Mouse (Mus musculus) retina, postnatal 1 day (tissue): ENCODE measurements around the gene Fbxo42.

Experiments
- DNase-seq: peaks from one replicate; pipeline ENCODE4 v3.0.0-alpha.2; 2012

The Fbxo42 gene

DNA sequence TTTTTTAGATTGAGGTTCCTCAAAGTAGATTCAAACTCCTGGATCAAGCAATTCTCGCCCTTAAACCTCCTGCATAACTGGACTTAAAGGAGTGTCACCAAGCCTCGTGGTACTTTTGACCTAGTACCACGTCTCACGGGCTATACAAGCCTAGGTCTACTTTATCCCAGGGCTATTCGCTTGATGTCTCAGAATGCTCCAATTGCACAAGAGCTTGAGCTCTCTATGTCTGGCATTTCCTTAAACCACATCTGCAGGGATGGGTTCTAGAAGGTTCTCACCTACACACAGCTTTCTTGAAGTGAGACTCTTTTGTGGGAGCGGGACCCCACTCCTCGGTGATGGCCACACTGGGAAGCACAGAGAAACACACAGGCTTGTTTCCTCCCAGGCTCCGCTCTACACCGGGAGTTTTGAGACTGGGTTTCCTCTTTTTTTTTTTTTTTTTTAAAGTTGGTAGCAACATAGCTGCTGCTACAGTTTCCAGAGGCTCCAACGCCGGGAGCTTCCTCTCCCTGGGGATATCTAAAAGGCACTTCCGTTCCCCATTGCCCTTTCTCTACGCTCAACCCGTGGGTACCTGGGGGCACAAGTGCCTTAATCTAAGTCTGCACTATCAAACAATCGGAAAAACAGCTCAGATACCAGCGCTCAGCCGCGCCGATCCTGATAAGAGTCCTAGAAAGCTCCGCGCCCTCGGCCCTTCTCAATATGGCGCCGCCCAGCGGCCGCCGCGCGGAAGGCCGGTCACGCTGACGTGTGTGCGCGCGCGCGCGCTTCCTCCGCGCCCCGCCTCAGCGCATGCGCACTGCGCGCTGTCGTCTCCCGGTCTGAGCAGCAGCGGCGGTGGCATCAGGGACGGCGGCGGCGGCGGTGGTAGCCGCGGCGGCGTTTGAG lies at the start of gene Fbxo42:
Gene Fbxo42, plus strand, starts transcription at position 802 of the 897 bp plus-strand sequence.
- DNase-seq: peak; percentile 96

DNA sequence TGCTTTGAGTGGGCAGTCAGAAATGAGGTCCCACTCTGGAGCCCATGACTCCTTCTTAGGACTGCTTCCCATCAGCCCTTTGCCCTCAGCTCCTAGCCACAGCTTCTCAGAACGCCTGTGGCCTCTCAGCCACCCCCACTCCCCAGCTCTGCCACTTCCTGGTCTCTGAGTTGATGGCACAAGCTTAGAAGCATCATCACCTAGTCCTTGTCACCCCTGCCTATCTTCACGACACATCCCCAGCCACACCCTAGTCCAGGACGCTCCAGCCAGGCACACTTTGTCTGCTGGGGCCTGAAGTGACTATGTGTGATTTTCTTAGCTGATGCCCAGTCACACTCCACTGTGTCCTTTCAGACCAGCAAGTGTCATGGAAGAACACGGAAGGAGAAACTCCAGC lies 48.8 kb upstream of the Fbxo42 start:
- DNase-seq: no peak

DNA sequence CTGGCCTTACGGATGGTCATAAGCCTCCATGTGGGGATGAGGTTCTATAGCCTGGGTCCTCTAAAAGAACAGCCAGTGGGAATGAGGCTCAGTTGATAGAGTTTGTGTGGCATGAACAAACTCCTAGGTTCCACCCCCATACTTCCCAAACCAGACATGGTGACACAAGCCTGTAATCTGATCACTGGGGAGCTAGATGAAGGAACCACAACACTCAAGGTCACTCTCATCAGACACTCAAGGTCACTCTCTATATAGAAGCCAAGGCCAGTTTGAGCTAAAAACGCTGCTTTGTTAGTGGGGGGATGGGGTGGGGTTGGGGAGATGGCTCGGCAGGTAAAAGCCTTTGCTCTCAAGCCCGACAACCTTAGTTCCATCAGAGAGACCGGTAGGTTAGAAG lies 47.8 kb upstream of the Fbxo42 start:
- DNase-seq: no peak

DNA sequence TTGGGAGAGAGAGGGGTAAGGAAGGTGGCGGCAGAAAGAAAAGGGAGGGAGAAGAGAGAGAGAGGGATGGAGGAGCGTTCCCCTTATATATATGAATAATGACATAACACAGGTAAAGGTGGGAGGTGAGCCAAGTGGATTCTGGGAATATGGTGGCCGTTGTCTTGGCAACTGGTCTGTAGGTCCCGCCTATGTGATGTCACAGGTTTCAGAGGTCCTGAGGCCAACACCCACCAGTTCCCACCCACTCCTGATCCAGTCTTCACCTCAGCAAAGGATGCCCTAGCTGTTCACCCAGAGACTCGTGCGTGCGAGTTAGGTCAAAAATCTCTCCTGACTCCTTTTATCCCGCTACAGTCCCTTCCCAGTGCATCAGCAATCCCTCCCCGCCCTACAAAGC lies 46.4 kb upstream of the Fbxo42 start:
- no peak for DNase-seq

DNA sequence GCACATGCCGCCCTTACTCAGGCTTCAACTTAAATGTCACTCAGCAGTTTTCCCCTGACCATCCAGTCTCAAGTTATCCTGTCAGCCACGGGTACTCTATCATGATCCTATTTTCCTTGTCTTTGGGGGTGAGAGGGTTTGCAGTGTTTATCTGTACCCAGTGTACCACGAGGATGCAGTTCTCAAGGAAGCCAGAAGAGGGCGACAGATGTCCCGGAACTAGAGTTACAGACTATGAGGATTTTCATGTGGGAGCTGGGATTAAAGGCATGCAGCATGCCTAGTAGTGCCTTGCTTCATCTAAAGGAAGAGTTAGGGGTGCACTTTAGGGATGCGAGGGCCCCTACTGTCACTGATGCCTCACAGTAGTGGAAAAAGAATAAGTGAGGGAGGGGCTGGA lies 45.9 kb upstream of the Fbxo42 start:
- peak; percentile 60 for DNase-seq

DNA sequence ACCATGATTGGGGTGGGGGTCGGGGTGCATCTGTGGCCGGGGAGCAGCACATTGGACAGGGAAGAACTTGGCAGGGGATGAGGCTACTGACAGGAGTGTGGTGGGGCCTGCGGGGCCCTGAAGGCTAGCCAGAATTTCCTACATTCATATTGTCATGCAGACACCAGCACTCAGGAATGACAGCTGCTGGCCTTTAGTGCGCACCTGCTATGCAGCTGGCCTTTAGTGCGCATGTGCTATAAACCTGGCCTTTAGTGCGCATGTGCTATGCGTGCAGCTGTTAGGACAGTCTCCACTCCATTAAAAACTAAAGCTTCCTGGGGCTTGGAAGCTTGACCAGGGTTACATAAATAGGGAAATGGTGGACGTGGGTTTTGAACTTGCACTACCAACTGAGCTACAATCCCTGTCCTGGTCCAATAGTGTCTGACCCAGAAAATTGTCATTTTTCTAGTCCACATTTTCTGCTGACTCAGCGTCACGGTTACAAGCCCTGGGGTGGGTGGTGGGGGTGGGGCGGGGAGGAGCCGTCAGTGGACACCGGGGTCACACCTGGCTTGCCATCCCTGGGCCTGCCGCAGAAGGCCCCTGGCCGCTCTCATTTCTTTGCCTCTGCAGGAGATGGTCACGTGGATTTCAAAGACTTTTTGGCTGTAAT lies 41.1 kb upstream of the Fbxo42 start:
- DNase-seq: no peak

DNA sequence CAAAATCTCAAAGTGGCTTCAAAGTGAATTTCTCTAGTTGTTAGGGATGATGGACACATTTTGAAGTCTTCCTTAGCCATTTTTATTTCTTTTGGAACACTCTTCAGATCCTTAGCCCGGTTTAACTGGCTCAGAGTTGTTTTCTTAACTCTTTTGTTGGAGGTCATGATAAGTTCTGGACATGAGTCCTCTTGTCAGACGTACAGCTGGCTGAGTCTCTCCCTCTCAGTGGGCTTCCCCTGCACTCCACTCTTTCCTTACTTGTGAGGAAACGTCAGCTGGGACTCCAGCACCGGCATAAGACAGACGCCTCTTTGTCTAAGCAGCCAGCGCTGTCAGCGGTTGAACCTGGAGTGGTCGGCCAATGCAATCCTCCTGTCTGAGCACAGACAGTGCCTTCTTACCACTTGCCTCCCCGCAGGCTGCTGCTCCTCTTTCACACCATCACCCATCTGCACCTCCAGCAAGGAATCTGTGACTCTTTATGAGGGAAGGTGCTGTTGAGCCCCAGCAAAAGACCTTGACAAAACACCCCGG lies 39.4 kb upstream of the Fbxo42 start:
- DNase-seq: no peak

DNA sequence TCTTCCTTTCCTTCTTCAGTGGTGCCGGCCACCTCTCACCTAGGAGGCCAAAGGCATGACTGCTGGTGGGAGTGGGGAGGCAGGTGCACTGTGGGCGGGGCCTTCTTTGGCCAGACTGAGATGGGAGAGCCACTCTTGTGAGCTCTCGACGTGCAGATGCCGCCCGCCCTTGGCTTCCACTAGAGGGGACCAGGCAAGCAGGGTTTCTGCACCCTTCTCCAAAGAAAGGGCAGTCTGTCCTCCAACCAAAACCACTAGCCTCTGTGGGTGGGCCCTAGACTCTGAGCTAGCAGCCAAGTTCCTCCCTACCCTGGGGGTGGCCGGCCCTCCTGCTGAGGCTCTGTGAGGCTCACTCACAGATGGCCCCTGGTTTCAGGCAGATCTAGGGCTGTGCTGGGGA lies 33.9 kb upstream of the Fbxo42 start:
- no peak for DNase-seq

DNA sequence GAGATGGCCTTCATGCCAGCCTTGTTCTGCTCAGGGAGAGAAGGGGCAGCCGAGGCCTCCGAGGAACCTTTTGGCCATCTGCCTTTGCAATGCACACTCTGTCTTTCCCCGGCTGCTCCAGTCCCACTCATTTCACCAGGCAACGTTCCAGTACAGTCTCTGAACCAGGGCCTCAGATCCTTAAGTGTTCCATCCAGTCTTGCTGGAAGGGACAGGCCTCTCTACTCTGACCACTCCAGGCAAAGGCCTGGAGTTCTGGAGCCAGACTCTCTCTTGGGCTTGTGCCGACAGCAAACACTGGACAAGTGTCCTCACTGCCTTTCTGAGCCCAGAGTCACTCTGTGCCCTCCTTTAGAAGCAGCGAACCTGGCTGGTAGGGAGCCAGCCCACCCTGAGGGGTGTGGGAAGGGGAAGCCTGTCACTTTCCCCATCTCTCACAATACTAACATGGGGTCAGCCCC lies 33.2 kb upstream of the Fbxo42 start:
- DNase-seq: no peak

DNA sequence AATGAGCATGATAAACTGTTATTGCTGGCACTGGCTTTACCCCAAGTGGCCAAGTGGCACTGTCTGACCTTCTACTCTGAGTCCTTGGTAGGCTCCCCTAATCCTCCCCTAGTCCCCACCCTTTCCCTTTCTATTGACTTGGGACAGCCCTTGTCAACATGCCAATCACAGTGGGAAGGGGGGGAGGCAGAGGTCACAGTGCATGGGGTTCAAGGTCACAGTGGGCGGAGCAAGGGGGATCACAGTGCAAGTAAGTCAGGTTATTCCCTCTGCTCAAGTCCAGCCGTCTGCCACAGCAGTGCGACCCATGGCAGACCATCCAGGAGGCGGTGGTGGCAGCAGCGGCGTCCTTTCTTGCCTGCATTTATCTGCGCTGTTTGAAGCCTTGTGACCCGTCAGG lies 32.3 kb upstream of the Fbxo42 start:
- no peak for DNase-seq

DNA sequence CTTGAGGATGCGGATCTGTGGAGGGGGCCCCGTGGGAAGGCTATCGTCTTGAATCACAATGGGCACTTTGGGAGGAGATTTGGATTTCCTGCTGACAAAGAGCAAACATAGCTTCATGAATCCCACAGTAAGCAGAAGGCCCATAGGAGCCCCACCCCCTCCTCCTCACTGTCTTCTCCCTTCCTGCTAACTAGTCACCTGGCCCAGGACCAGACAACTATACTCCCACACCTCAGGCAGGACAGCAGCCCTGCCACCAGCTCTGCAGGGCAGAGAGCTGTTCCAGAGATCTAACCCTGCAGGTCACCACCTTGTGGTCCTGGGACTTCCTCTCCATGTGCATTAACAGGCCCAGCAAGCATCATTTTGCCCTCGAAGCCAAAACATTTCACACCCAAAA lies 29.0 kb upstream of the Fbxo42 start:
- no peak for DNase-seq

DNA sequence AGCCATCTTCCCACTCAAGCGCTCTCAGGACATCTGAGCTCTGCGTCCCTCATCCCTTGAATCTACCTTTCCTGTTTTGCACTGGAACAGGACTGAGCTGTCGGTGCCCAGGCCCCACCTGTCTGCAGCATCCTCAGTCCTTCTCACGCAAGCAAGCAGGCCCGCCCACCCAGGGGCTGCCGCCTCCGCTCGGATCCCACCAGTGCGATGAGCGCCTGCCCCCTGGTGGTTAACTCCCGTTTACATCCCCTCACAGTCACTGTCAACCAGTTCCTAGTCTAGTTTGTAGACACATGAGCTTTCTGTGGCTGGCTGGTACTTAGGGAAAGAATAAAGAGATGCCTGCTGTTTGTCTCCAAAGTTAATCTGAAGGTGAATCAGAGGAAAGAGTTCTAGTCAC lies 27.0 kb upstream of the Fbxo42 start:
- peak; percentile 79 for DNase-seq

DNA sequence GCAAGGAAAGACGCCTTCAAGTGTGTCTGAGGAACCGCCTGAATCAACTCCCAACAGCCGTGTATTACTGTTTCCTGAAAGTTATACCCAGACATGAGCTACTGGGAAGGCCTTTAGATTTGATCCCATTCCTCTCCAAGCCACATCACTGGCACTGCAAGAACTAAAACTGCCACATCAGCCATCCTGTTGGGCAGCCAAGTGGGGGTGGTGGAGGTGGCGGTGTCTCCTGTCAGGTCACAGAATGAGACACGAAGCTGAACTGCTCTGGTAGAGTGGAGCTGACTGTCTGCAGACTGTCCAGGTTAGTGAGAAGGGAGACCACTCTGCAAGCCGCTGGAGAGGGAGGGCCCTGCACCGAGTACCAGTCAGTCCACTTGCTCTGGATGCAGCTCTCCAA lies 25.1 kb upstream of the Fbxo42 start:
- no peak for DNase-seq

DNA sequence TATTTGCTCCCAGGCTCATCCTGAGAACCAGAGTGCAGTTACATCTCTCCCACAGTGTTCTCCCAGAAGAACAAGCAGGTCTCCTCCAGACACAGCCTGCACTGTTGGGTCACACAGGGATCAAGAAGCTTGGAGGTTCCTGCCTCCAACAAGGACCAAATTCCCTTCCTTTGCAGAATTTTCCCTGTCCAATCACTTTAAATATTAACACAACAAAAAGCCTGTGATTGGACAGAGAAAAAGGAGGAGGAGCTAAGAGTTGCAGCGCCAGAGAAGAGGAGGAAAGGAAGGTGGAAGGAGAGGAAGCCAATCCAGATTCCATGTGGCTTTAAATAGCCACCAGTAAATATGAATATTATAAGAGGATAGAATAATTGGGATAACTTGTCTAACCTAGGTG lies 24.6 kb upstream of the Fbxo42 start:
- no peak for DNase-seq

DNA sequence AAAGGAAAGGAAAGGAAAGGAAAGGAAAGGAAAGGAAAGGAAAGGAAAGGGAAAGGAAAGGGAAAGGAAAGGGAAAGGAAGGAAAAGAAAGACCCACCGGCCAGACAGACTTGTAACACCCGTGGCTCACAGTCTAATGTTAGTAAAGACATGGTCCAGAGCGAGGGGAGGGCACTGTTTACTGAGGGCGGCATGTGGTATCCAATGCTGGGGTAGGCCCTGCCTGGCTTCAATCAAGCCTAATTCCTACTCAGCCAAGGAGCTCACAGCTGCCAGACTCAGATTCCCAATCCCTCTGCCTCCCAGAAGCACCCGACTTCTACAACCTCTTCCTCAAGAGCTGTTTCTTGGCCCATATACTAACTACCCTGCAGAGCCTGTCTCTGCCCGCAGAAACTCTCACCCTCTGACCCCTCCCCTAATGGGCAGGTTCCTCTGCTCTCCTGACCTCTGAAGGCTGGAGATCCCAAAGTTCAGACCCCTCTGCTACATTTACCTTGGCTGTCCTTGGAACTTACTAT lies 18.5 kb upstream of the Fbxo42 start:
- DNase-seq: no peak

DNA sequence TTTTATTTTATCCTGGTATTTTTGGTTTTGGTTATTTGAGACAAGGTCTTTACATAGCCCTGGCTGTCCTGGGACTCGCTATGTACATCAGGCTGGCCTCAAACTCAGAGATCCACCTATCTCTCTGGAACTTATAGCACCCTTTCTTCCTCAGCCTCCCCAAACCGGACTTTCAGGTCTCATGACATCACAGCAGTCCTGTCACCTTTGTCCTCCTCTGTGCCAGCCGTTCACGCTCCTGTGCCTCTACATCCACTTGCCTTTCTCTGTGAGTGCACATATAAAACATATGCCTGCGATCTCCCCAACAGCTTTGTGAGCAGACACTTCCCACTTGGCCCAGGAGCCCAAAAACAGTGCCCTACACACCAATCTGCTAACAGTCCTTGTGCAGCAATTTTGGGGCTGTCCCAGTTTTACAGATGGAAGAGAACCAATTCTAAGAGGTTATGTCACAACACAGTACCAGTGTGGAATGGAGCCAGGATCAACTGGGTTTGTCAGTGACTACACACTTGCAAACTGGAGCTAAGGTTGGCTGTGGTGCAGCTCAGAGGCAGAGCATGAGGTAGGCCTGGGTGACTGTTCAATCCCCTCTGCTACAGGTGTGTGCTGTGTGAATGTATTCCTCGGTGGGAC lies 16.9 kb upstream of the Fbxo42 start:
- no peak for DNase-seq

DNA sequence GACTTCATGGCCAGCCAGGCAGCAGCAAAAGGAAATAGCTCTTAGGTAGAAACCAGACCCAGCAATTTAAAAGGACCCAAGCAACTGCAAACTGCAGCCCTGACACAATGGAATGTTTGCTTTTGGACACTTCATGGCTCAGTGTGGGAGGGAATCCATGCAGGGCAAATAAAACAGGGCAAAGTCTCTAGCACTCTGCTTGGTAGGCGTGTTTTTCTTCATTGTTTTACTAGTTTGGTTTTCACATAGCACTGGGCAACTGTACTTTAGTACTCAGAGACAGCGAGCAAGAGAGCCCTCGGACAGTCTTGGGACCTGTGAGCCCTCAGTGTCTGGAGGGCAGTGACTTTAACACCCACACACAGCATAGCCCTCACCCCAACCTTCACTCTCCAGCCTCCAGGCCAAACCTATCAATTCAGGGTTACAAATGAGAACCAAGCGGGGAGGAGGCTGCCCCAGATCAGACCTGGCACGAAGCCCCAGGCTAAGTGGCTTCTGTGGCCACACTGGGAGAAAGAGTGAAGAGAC lies 16.1 kb upstream of the Fbxo42 start:
- no peak for DNase-seq

DNA sequence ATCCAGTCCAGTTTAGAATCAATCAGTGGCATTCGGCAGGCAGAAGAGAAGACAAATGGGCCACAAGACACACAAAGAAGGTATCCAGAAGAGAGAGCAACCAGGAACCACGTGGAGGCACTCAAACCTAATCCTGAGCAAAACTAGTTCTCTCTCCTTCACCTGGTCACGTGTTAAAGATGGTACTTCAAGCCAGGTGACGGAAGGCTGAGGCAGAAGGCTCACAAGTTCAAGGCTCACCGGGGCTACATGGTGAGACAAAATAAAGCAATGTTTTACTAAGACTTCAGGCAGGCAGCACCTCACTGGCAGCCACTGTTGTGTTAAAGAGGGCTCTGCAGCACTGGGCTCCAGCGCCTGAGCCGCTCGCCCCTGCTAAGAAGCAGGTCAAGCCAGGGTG lies 15.5 kb upstream of the Fbxo42 start:
- no peak for DNase-seq

DNA sequence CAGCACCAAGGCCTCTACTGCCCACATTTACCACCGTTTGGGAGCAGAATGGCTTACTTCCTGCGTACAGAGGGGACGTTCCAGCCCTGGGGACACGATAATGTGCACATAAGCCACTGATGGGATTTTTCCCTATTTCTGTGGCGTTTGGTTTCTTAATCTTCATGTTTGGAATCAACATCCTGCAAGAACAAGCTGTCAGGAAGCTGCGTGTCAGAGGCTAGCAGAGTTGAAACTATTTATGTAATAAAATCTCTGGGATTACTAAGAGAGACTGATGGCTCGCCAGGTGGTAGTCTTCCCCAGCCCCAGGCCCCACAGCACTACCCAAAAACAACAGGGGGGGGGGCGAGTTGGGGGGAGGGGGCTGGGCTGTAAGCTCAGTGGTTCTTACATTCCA lies 14.5 kb upstream of the Fbxo42 start:
- DNase-seq: no peak

DNA sequence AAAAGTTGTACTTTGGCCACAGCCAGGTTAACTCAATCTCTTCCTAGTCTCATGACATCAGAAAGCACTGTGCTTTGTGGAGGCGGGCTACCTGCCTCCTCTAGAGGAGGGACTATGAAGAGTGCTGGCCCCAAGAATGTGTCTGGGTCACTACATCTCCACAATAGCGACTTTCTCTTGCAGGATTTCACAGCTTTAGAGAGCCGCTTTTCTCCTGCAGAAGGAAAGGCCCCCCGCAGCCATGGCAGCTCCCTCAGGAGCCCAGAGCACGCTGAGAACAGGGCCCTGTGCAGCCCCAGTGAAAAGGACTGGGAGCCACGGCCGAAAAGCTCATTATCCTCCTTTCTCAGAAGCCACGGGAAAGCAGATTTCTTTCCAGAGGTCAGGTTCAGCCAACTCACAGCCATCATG lies 13.7 kb upstream of the Fbxo42 start:
- DNase-seq: no peak

DNA sequence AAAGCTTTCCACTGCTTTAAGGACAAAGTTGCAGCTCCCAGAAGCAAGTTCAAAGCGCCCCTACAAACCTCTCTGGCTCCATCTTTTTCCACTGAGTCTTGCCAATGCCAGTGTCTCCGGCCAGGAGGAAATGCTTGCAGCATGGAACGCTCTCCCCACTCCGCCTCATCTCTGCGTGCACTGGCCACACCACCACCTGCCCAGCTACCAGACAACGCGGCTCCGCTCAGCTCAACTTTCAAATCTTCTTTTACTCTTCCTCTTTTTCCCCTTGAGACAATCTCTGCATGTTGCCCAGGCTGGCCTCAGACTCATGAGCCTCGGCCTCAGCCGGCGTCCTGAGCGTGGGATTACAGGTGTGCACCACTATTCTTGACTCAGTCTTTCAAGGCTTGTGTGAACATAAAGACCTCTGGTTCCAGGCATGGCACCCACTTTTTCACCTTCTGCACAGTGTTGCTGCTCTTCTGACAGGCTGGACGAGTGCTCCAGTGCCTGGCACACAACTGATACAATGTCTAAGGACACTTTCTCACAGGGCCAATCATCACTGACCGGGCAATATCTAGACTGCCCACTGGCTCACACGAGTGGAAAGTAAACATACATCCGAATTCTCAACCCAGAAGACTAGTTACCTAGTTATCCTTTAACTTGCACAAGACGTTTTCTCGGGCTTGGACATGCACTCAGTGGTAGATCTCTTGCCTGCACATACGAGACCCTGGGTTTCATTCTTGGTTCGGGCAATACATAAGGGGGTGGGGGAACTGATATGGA lies 12.8 kb upstream of the Fbxo42 start:
- no peak for DNase-seq

DNA sequence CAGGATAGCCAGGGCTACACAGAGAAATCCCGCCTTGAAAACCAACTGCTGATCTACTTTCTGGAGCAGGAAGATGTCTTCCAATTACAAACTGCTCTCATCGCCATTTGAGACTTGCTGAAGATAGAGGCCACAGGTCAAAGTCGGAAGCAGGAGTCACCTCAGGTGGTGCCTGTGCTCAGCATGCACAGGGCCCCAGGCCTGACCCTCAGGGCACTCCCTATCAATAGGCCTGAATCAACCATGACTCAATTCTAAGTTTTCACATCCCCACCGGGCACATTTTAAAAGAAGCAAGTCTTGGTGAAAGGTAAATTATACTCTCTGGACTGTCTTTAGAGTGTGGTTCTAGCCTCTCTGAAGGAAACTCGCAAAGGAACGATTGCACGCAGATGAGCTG lies 11.6 kb upstream of the Fbxo42 start:
- DNase-seq: no peak
